Mouse (Mus musculus) left cerebral cortex, adult 9 months (tissue): ENCODE measurements around the gene Olfr1054.
"Not testable (repeated sequence)": the region's sequence is repeated elsewhere in the genome, so short reads cannot be mapped to it uniquely, and the experiment has no call there.

ENCODE experiments used
- DNase-seq, 2 experiments: peaks; one replicate each; pipeline ENCODE4 v3.0.0; 2022; ENCODE audit warnings: low spot score in 2 of 2

Gene Olfr1054

DNA sequence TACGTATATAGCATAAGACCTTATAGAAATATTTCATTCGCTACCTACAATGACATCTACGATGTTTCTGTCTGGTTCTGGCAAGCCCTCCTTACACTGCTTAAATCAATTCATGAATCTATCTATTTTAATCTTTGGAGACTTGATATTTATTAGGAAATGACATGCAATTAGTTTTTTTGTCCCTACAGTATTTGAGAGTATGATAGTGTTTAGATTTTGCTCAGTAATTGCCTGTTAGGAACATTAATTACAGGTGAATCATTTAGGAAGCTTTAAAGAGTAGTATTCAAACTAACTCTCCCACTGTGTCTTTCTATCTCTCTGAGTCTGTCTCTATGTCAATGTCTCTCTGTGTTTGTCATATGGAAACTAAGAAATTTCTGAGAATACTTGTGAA is at the start of gene Olfr1054:
Olfr1054 (minus strand) TSS at position 101 of the 400 bp plus-strand sequence.
- DNase-seq = no peak

- DNase-seq = no peak
These were observed 43.1 kb upstream of the Olfr1054 start, which contains the start of gene Olfr1057 for GRCm38 (mm10) chr2:86378293-86378692. TSS of gene Olfr1057 (minus strand) at chr2:86378393.

DNA sequence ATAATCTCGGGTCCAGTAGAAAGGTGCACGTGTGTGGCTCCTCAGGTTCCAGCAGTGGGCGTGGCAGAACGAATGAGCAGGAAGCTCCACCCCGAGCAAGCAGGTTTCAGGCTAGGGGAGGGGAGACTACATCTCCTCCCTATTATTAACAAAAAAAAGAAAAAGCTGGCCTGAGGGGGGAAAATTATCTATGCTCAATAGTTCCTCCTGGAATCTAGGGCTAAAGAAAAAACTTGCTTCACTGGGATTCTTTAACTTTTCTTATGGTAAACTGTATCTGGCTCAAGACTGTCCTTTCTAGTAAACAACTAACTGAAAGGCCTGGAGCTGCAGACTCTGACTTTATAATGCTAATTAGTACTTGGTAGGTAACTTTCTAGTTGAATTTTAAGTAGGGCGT is 31.1 kb upstream of the Olfr1054 start:
- not testable (repeated sequence) for DNase-seq

DNA sequence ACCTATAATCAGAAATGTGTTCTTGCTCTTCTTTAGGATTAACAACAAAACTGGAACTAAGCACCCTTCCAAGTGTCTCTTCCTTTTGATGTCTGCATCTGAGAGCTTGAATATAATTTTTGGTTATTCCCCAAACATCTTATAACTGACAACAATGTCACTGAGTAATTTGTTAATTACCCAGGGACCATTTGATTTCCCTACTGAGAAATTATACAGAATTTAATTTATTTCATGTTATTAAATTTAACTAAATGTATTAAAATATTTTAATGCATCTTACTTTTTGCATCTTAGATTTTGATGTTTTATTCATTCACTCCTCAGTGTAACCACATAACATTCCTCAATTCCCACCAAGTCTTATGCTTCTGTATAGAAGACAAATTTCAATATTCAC is 27.1 kb upstream of the Olfr1054 start, which contains the start of gene Olfr1056:
Olfr1056 (minus strand) TSS at position 101 of the 400 bp plus-strand sequence.
- no peak for DNase-seq

GRCm38 (mm10) chr2:86351751-86352150 is 16.5 kb upstream of the Olfr1054 start:
- not testable (repeated sequence) for DNase-seq

DNA sequence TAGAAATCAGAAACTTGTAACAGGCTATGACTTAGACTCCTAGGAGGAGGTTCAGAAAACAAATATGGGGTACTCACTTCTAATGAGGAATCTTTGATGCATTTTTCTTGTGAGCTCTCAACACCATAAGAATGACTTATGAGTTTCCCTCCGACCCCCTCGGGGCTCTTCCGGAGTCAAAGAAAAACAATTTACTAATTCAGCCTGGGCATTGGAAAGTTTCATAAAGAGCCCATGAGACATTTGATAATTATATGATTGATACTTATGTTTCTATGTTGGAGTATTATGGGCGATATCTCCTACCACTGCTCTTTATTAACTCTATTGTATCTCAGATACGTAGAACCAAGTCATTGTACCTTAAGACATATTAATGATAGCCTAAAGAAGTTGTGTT is 15.0 kb upstream of the Olfr1054 start, which contains the start of gene Olfr1055:
Olfr1055 (minus strand) TSS at position 101 of the 400 bp plus-strand sequence.
- no peak for DNase-seq

DNA sequence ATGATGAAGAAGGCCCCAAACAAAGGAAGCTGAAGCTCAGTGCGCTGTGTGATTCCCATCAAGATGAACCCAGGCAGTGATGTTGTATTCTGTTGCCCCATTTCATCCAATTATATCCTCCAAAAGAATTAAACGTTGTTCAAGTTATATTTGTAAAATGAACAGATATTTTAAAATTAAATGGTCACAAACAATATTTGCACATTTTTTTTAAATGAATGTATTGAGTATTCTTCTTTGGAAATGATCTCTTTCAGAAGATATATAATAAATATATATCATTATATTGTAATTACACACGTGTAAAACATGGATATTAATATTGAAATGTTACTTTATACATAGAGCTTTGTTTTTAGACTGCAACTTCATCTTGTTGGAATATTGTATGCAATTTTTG is 20.0 kb downstream of the Olfr1054 start, which contains the start of gene Olfr1053:
Olfr1053 (minus strand) TSS at position 101 of the 400 bp plus-strand sequence.
- no peak for DNase-seq

GRCm38 (mm10) chr2:86292155-86292554 is 43.1 kb downstream of the Olfr1054 start, which contains the start of gene Olfr1052:
TSS of gene Olfr1052 (plus strand) at chr2:86292455.
- DNase-seq = no peak
